Mouse (Mus musculus): ENCODE results near the gene Trim26.

Gene Trim26

GRCm38 (mm10) chr17:36900001-36900400 lies 63.1 kb downstream of the Trim26 start:
- in situ Hi-C loops (cut with MboI, MseI): no loop called here

- in situ Hi-C loops (cut with MboI, MseI): no loop called here
These were observed 63.8 kb downstream of the Trim26 start for GRCm38 (mm10) chr17:36900691-36901090.

GRCm38 (mm10) chr17:36903651-36904050 lies 66.7 kb downstream of the Trim26 start:
- in situ Hi-C loops (cut with MboI, MseI): no loop called here

GRCm38 (mm10) chr17:36908235-36908634 lies 71.3 kb downstream of the Trim26 start:
- in situ Hi-C loops (cut with MboI, MseI): loop anchor here (5.0 kb wide), 1 partner anchor 294 kb away; the partner anchor contains the start of gene Olfr94
